Mouse (Mus musculus) gastrocnemius, adult 2 months (tissue): Measurements from ENCODE around the gene Kcnj6. TPM values are rescaled to one million over a fixed set of nuclear protein-coding genes. Genes with fewer than 3 reads are reported as not detected.

Experiments used
- DNase-seq: peaks from one replicate; pipeline ENCODE4 v3.0.0; 2022
- H3K27ac ChIP-seq: fragments of 200-600 bp; 2 replicates; pipeline ENCODE4 v1.8.1; 2022; ENCODE audit warnings: mild to moderate bottlenecking
- H3K4me3 ChIP-seq: fragments of 200-600 bp; 2 replicates; pipeline ENCODE4 v1.8.1; 2022; ENCODE audit warnings: mild to moderate bottlenecking, moderate library complexity
- CTCF ChIP-seq: fragments of 200-600 bp; IDR thresholded peaks from 2 replicates; pipeline ENCODE4 v1.8.1; 2022; ENCODE audit warnings: antibody characterized with exemption, mild to moderate bottlenecking, moderate library complexity
- intact Hi-C: fragments of 180-260 bp; cut with DNase I; formaldehyde crosslinking; loops from one replicate; pipeline ENCODE4 v1.15.1; 2025
- total RNA-seq, 2 experiments: library from RNA; stranded (reverse); gene quantifications; 2 replicates each; pipeline ENCODE4 v1.2.3; 2021

The Kcnj6 gene
- total RNA-seq, 2 experiments from 2014 or later: not detected

GRCm38 (mm10) chr16:94773928-94774327 lies 223.6 kb downstream of the Kcnj6 start:
- TF ChIP-seq CTCF: no peak
- Histone ChIP-seq H3K27ac (no peak overlapping the region), H3K4me3 (no peak overlapping the region)
- no peak for DNase-seq
- intact Hi-C loops: no loop called here

DNA sequence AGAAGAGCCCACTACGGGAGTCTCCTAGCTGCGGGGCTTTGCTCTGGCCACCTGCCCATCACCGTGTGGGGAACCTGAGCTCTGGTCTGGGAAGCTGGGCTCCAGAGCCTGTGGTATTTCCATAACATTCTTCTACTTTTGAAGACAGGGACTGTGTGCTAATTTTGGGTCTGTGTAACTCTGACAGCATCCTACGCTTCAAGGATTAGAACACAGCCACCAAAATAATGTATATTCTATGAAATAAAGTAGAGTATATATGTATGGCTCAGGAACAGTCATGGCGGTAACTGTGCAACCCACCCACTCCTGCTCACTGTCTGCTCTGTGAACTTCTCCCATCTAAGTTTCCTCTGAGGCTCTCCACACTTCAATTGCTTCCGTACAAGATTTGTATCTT lies 229.9 kb downstream of the Kcnj6 start:
- TF ChIP-seq CTCF: no peak
- no peak for DNase-seq
- H3K27ac ChIP-seq: no peak overlapping the region
- intact Hi-C loops: no loop called here
- H3K4me3 ChIP-seq: no peak overlapping the region

GRCm38 (mm10) chr16:94765129-94765528 lies 232.4 kb downstream of the Kcnj6 start:
- no peak overlapping the region; the same call in 1 of the 2 replicates for H3K27ac ChIP-seq
- H3K4me3 ChIP-seq: peak overlapping the region; percentile 35
- TF ChIP-seq CTCF: no peak
- peak; percentile 32 for DNase-seq
- intact Hi-C loops: no loop called here

DNA sequence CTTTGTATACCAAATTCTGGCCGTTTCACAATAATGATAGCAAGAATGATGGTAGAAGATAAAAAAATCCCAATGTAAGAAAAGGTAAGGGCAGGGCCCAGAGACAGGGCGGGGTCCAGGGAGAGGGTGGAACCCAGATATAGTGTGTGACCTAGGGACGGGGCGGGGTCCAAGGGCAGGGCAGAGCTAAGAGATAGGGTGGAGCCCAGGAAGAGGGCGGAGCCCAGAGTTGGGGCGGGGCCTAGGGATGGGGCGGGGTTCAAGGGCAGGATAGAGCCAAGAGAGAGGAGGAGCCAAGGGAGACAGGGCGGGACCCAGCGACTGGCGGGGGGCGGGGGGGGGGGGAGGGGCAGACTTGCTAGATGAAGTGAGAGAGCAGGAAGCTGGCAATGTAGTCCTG lies 236.8 kb downstream of the Kcnj6 start:
- no peak overlapping the region for H3K4me3 ChIP-seq
- no peak for TF ChIP-seq CTCF
- intact Hi-C loops: no loop called here
- H3K27ac ChIP-seq: no peak overlapping the region
- no peak for DNase-seq

DNA sequence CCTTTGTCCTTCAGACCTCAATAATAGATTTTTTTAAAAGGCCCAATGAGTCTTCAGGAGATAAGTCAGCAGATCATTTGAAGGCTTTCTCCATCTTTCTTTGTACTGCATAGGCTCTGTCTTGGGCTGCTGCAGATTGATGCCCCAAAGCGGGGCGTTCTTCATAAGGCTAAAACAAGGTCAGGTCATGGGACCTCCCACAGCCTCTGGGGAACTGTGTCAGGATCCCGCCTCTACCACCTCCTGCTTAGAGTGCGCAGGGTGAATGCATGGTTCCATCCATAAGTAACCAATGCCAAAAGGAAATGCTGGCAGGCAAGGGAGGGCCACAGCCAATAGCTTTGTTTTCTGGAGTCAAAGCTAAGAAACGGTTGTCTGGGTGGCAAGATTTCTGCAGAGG lies 237.7 kb downstream of the Kcnj6 start:
- Histone ChIP-seq H3K27ac (no peak overlapping the region), H3K4me3 (no peak overlapping the region)
- DNase-seq: no peak
- intact Hi-C loops: no loop called here
- TF ChIP-seq CTCF: no peak

GRCm38 (mm10) chr16:94758606-94759005 lies 238.9 kb downstream of the Kcnj6 start:
- no peak for DNase-seq
- intact Hi-C loops: no loop called here
- no peak overlapping the region for H3K27ac ChIP-seq
- H3K4me3 ChIP-seq: no peak overlapping the region
- no peak for TF ChIP-seq CTCF

DNA sequence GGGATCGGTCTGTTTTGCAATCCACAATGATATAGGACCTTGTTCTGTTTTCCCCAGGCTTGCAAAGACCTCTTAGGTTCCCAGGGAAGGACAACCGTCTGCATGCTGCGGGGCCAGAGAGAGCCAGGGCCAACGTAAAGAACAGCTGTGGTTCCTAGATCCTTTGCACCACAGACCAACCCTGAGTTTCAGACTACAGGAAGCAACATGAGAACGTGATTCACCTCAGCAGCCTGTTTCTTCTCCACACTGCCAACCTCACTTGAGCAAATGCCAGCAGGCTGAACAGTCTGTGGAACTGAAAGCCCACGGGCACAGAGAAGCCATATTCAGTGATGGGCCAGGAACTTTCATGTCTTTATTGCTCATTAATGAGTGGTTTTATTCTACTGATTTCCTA lies 241.1 kb downstream of the Kcnj6 start:
- no peak for TF ChIP-seq CTCF
- peak; percentile 39 for DNase-seq
- intact Hi-C loops: no loop called here
- Histone ChIP-seq H3K4me3 (no peak overlapping the region), H3K27ac (no peak overlapping the region)

- no peak overlapping the region for H3K27ac ChIP-seq
- intact Hi-C loops: no loop called here
Observed at GRCm38 (mm10) chr16:94753453-94753852, 244.0 kb downstream of the Kcnj6 start.

GRCm38 (mm10) chr16:94752781-94753180 lies 244.7 kb downstream of the Kcnj6 start:
- intact Hi-C loops: no loop called here
- no peak overlapping the region for H3K27ac ChIP-seq
- TF ChIP-seq CTCF: no peak
- peak; percentile 39 for DNase-seq
- no peak overlapping the region for H3K4me3 ChIP-seq

More at GRCm38 (mm10) chr16:94753453-94753852, 244.0 kb downstream of the Kcnj6 start:
- H3K4me3 ChIP-seq: no peak overlapping the region
- no peak for DNase-seq
- TF ChIP-seq CTCF: no peak

- DNase-seq: peak; percentile 54
- intact Hi-C loops: no loop called here
- no peak for TF ChIP-seq CTCF
- H3K27ac ChIP-seq: no peak overlapping the region
- H3K4me3 ChIP-seq: peak overlapping the region; percentile 23; the same call in 1 of the 2 replicates
Observed at GRCm38 (mm10) chr16:94745016-94745415, 252.5 kb downstream of the Kcnj6 start.

DNA sequence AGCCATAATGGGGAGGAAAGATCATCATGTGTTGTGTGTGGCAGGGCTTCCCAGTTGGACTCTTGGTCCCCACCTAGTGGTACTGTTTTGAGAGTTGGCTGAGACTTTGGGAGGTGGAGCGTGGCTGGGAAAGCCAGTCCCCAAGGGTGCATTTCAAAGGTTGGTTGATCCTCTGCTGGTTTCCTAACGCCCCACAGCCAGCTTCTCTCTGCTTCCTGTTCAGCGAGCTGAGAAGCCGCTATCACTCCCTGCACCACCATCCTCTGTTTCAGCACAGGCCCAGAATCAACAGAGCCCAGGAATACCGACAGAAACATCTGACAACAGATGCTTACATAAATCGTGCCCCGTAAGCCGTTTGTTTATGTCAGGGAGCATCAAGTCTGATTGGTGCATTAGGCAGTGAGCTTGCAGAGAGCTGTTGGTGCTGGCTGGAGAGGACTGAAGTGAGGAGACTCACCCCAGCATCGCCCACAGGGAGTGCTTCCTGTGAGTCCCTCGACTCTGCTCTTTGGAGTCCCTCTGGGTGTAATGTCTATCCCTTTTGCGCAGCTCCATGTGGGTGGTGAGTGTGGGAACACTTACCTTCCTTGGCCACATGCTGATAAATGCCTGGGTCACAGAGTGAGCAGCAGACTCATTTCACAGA lies 253.5 kb downstream of the Kcnj6 start:
- H3K4me3 ChIP-seq: peak overlapping the region; percentile 56
- DNase-seq: peak; percentile 46
- no peak overlapping the region for H3K27ac ChIP-seq
- TF ChIP-seq CTCF: peak; percentile 56
- intact Hi-C loops: no loop called here

DNA sequence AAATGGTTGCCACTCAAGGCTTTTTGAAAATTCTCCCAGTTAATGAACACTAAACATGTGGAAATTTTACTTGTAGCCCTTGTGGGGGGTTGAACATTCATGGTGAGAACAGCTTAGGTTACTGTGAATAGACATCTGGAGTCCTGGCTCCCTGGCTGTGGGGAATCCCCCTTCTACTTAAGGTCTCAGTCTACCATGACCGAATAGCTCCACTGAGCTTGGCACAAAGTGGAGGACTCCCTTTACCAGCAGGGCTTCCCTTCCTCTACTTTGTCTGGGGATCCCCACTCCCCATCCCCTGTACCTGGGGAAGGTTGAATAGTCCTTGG lies 260.2 kb downstream of the Kcnj6 start:
- no peak for DNase-seq
- intact Hi-C loops: no loop called here

DNA sequence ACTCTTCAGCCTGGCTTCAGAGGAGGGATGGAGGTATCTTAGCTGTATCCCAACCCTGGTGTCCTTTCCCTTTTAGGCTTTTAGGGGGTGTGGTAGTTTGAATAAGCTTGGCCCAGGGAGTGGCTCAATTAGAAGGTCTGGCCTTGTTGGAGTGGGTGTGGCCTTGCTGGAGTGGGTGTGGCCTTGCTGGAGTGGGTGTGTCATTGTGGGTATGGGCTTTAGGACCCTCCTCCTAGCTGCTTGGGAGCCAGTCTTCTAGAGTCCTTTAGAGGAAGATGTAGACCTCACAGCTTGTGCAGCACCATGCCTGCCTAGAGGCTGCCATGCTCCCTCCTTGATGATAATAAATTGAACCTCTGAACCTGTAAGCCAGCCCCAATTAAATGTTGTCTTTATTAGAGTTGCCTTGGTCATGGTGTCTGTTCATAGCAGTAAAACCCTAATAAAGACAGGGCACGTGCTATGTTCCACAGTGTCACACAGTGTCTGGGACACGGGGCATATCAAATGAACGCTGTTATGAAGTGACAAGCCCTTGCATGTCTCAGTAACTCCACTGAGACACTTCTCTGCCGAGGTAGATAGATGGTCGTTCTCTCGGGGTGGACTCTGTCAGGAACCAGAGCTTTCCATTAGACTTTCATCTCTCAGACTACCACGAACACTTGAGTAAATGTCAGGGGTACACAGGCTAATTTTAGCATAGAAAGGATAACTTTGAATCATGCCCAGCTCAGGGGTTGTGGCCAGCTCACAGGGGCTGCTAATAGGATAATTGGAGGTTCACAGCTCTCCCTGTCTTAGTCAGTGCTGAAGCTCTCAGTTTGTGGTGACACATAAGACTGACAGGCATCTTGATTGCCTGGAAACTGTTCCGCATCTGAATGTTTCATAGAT lies 260.8 kb downstream of the Kcnj6 start:
- Histone ChIP-seq H3K27ac (no peak overlapping the region), H3K4me3 (no peak overlapping the region)
- intact Hi-C loops: no loop called here
- DNase-seq: no peak
- TF ChIP-seq CTCF: no peak

More for the DNA sequence above, 260.2 kb downstream of the Kcnj6 start:
- no peak overlapping the region for H3K4me3 ChIP-seq
- no peak for TF ChIP-seq CTCF
- H3K27ac ChIP-seq: no peak overlapping the region

- Histone ChIP-seq H3K27ac (no peak overlapping the region), H3K4me3 (no peak overlapping the region)
- peak; percentile 8; the same call in 1 of the 2 replicates for TF ChIP-seq CTCF
- intact Hi-C loops: no loop called here
- no peak for DNase-seq
Observed at GRCm38 (mm10) chr16:94735472-94735871, 262.0 kb downstream of the Kcnj6 start.
